Mouse (Mus musculus) liver, embryonic 14.5 days (tissue): ENCODE data around the gene 0610040J01Rik.

Source experiments
- CTCF ChIP-seq: IDR thresholded peaks from 2 replicates; pipeline ENCODE4 v1.5.1; 2016; ENCODE audit warnings: antibody characterized with exemption, low read depth, control low read depth
- EP300 ChIP-seq: IDR thresholded peaks from 2 replicates; pipeline ENCODE4 v1.6.1; 2016; ENCODE audit warnings: antibody characterized with exemption, low read depth

DNA sequence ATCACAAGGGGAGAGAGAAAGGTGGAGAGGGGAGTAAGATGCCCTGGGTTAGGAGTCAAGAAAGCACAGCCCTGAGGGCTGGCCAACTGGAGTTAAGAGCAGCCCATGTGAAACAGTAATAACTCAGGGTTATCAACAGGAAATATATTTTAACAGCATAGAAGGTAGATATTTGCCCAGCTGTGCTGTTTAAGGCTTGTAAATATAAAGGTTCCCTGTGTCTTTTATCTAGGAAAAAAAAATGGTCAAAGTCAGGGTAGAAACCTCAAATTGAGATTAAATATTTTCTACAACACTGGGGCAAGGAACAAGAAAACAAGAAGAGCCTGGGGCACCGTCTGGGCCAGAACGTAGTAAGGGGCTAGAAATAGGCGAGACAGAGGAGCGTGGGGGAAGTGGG, 95.3 kb downstream of the 0610040J01Rik start:
- no peak for TF ChIP-seq CTCF
- TF ChIP-seq EP300: no peak
